Mouse (Mus musculus) thymus, adult 2 months (tissue): Measurements from ENCODE around the gene Mcm8.

Source experiments
- CTCF ChIP-seq: fragments of 200-500 bp; IDR thresholded peaks from 2 replicates; pipeline ENCODE4 v1.5.1; 2012; ENCODE audit warnings: mild to moderate bottlenecking, control low read depth, low read length, moderate library complexity, borderline replicate concordance; ENCODE audit not compliant: control insufficient read depth, poor library complexity, insufficient read depth; ENCODE audit errors: extremely low read depth
- POLR2A ChIP-seq: fragments of 200-500 bp; IDR thresholded peaks from 2 replicates; pipeline ENCODE4 v1.6.1; 2012; ENCODE audit warnings: mild to moderate bottlenecking, low read length, control low read depth, moderate library complexity; ENCODE audit not compliant: control insufficient read depth, poor library complexity, insufficient read depth; ENCODE audit errors: extremely low read depth

DNA sequence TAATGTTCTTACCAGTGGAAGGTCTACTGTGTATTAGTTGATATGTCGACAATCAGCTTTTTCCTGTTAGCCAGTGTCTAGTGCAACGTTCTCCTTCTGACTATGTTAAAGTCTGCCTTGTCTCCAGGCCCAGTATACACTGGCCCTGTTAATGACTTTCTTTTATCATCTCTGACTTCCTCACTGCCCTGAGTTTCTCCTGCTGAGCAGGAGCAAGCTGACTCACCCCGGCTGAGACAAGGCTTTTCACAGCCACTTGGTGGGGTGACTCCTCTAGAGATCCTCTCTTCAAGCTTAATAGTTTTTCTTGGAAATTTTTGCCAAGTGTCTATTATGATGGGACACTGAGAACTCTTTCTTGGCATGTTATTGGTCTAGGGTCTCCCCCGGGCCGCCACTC, 40.4 kb downstream of the Mcm8 start:
- no peak for TF ChIP-seq POLR2A
- TF ChIP-seq CTCF: no peak
